8 mouse cellular contexts compared by ENCODE assay signal in the genomic region with DNA sequence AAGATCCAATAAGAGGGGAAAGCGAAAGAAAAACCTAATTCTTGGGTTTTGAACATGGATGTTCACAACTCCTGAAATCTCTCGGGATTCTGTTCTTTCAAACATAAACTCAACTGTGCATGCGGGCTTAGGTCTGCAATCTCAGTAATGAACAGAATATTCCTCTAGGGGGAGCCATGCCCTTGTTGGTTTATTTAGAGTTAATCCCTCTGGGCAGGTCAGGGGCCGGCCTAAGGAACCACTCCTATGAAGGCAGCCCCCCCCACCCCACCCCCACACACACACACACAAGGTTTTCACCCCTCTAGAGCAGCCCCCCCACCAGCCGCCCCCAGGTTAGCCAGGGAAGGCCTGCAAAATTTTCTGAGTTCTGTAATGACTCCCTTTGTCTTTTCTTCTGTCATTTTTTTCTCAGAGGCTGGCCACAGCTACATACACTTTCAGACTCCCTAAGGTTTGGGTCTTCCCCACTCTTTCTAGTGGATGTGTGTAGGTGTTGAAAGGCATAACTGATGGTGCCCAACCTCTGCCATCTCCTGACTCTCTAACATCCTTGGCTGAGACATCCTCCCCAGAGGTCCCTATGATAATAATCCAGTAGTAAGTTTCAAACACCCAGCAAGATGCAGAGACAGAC. TPM values are rescaled to one million over a fixed set of nuclear protein-coding genes. Genes with fewer than 3 reads are reported as not detected.
A peak's percentile ranks its signal among the peaks of the same experiment; 100 is the strongest.
DNase-seq lines count a peak whose midpoint lies in the region; ATAC-seq and TF ChIP-seq lines count a peak whose summit lies in the region.

No protein-coding gene starts in this region.

- H3K4me1 ChIP-seq in liver, adult 2 months (ENCODE audit: control insufficient read depth, insufficient read depth, low read length), result no peaks in the 10 kb centered on the region
- H3K4me1 ChIP-seq in liver, embryonic 11.5 days (replicated peaks; ENCODE audit: control insufficient read depth, insufficient read depth, low read length), result no peaks in the 10 kb centered on the region

- H3K9ac ChIP-seq in liver, adult 2 months (ENCODE audit: low read depth, low read length), result no peak overlapping the region
- H3K9ac ChIP-seq in liver, embryonic 11.5 days (ENCODE audit: low read depth, low read length), result no peak overlapping the region

- peak; percentile 53 for TF ChIP-seq CTCF in liver, adult 2 months (IDR thresholded peaks at IDR 0.05; ENCODE audit: low read depth, low read length)

- WGBS in liver, adult 2 months, result 20% methylated on average over 5 of the region's 5 CpGs
- 19% methylated on average over 5 of the region's 5 CpGs for WGBS in liver, embryonic 11.5 days

- no peaks in the 10 kb centered on the region for H3K79me2 ChIP-seq in liver, adult 2 months (ENCODE audit: control insufficient read depth, insufficient read depth, low read length)

- TF ChIP-seq POLR2A in liver, adult 2 months (IDR thresholded peaks at IDR 0.05; ENCODE audit: extremely low read depth, insufficient read depth, low read length), result no peak

- peak; percentile 34 for DNase-seq in cerebellum, adult 9-10 months
- no peak for DNase-seq in cerebellum, adult 8-10 months
- peak; percentile 40 for DNase-seq in liver, adult 2 months (ENCODE audit: extremely low read depth, low read depth, low spot score)
- DNase-seq in liver, embryonic 11.5 days (ENCODE audit: low spot score), result no peak
- DNase-seq in embryo, embryonic 10.5 days (ENCODE audit: low spot score), result peak; percentile 91
- DNase-seq in kidney, postnatal 36 days, result peak; percentile 42 to 61
- peak; percentile 82 for DNase-seq in retina, postnatal 1 day
- no peak for DNase-seq in right cerebral cortex, adult 2 months (ENCODE audit: low spot score in 2 of 2)

- H3K27ac ChIP-seq in liver, adult 2 months (replicated peaks; ENCODE audit: insufficient read depth, low read depth, low read length), result no peak overlapping the region
- H3K27ac ChIP-seq in liver, embryonic 11.5 days (ENCODE audit: low read depth, low read length), result no peak overlapping the region

- H3K27me3 ChIP-seq in liver, adult 2 months (ENCODE audit: control insufficient read depth, insufficient read depth, low read length), result no peaks in the 10 kb centered on the region
- H3K27me3 ChIP-seq in liver, embryonic 11.5 days (replicated peaks; ENCODE audit: control insufficient read depth, insufficient read depth, low read length), result no peaks in the 10 kb centered on the region

- H3K4me3 ChIP-seq in liver, adult 2 months (ENCODE audit: insufficient read depth, low read depth, low read length), result no peak overlapping the region
- no peak overlapping the region for H3K4me3 ChIP-seq in liver, embryonic 11.5 days (ENCODE audit: low read depth, low read length)

- no peak overlapping the region for H3K4me2 ChIP-seq in liver, embryonic 11.5 days

- H3K36me3 ChIP-seq in liver, adult 2 months (ENCODE audit: control insufficient read depth, insufficient read depth, low read length), result no peaks in the 10 kb centered on the region
- no peaks in the 10 kb centered on the region for H3K36me3 ChIP-seq in liver, embryonic 11.5 days (ENCODE audit: control insufficient read depth, insufficient read depth, low read length)

- H3K9me3 ChIP-seq in liver, embryonic 11.5 days (ENCODE audit: control insufficient read depth, low read length), result no peaks in the 10 kb centered on the region

- ATAC-seq in liver, embryonic 11.5 days (replicated peaks; ENCODE audit: low FRiP score), result no peak

RNA-seq across cellular contexts. Expression of gene Ankrd55, which starts 16.2 kb away (rescaled TPM):
- 0.09 and 0.40 TPM in 2 replicates for total RNA-seq in liver, adult 2 months (2014; rRNA removed)
- polyA plus RNA-seq in liver, adult 2 months (2012; rRNA removed), result 0.10 and 0.17 TPM in 2 replicates
- polyA plus RNA-seq in liver, embryonic 11.5 days (2014; fragmentation: Nextera tagmentation; extraction: Ambion mirVana), result 0.11 and 0.40 TPM in 2 replicates

Comparison
In these comparisons a context has a peak if more than half of its experiments do, and no peak if none do; other contexts are left out.
1. DNase-seq: peak in cerebellum, adult 9-10 months (single experiment), liver, adult 2 months (single experiment), embryo, embryonic 10.5 days (single experiment), kidney, postnatal 36 days (2 of 2) and retina, postnatal 1 day (single experiment); none in cerebellum, adult 8-10 months (single experiment), liver, embryonic 11.5 days (single experiment) and right cerebral cortex, adult 2 months (0 of 2).